Mouse (Mus musculus) midbrain, embryonic 14.5 days (tissue): Measurements from ENCODE around the gene Inha. TPM values are rescaled to one million over a fixed set of nuclear protein-coding genes. Genes with fewer than 3 reads are reported as not detected.

Source experiments
- ATAC-seq: fragments of 200-750 bp; cut with Nextera tagmentation; 2 replicates; pipeline ENCODE4 v1.8.0; 2017; ENCODE audit warnings: moderate number of reproducible peaks, moderate library complexity; ENCODE audit not compliant: low FRiP score, low TSS enrichment
- DNase-seq: peaks from one replicate; pipeline ENCODE4 v3.0.0-alpha.2; 2015
- H3K27ac ChIP-seq: fragments of 300-500 bp; sonication (generic); replicated peaks from 2 replicates; pipeline ENCODE4 v1.5.1; 2014; ENCODE audit warnings: mild to moderate bottlenecking, low read depth, low read length, moderate library complexity
- H3K27me3 ChIP-seq: fragments of 300-500 bp; sonication (generic); 2 replicates; pipeline ENCODE4 v1.6.1; 2014; ENCODE audit warnings: low read length, control low read depth, mixed read lengths; ENCODE audit not compliant: control insufficient read depth, insufficient read depth
- H3K36me3 ChIP-seq: fragments of 300-500 bp; sonication (generic); 2 replicates; pipeline ENCODE4 v1.6.1; 2014; ENCODE audit warnings: low read length, control low read depth; ENCODE audit not compliant: control insufficient read depth, insufficient read depth
- H3K4me1 ChIP-seq: fragments of 300-500 bp; sonication (generic); 2 replicates; pipeline ENCODE4 v1.6.1; 2014; ENCODE audit warnings: mild to moderate bottlenecking, antibody characterized with exemption, low read length, control low read depth; ENCODE audit not compliant: control insufficient read depth, insufficient read depth
- H3K4me2 ChIP-seq: fragments of 300-500 bp; sonication (generic); 2 replicates; pipeline ENCODE4 v1.6.1; 2014; ENCODE audit warnings: mild to moderate bottlenecking, low read length, moderate library complexity
- H3K4me3 ChIP-seq: fragments of 300-500 bp; sonication (generic); replicated peaks from 2 replicates; pipeline ENCODE4 v1.5.1; 2014; ENCODE audit warnings: low read depth, low read length
- H3K9ac ChIP-seq: fragments of 300-500 bp; sonication (generic); replicated peaks from 2 replicates; pipeline ENCODE4 v1.6.1; 2014; ENCODE audit warnings: mild to moderate bottlenecking, low read length, moderate library complexity
- H3K9me3 ChIP-seq: fragments of 300-500 bp; sonication (generic); 2 replicates; pipeline ENCODE4 v1.6.1; 2016; ENCODE audit warnings: low read length, control low read depth, mixed read lengths; ENCODE audit not compliant: control insufficient read depth
- WGBS: fragments of 180-500 bp; shearing (Covaris S2); extraction: QIAGEN DNeasy Blood & Tissue Kit; methylation state at CpG from one replicate; pipeline ENCODE4 v1.1.7; 2014; 5-methylcytosine and 5-hydroxymethylcytosine counted together
- polyA plus RNA-seq: library from polyadenylated mRNA; unstranded; fragments of >200 nt; fragmentation: Nextera tagmentation; extraction: Ambion mirVana; gene quantifications from 2 replicates; pipeline ENCODE4 v1.2.1, GENCODE M21; 2014

Gene Inha
- polyA plus RNA-seq, 1 experiment from 2014 or later: 9.3 TPM

DNA sequence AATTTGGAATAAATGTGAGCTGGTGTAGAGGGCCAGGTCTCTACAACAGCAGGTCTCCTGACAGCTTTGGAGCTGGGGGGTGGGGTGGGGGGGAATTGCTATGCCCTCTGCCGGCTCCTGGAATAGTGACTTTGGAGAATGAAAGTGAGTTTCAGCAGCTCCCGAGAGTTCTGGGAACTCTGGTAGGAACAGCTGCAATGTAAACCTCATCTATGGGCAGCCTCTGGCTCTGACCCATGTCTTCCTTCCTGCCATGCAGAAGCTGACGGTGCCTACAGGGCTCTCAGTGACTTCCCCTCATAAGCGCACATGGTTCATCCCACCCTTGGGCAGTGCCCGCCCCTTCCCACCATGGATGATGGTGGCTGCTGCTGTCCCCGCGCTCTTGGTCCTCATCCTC lies 48.8 kb downstream of the Inha start:
- ATAC-seq (no peak), DNase-seq (no peak)
- Histone ChIP-seq H3K36me3 (peaks cover 77% of the 10 kb centered on the region), H3K27me3 (no peaks in the 10 kb centered on the region), H3K9me3 (no peaks in the 10 kb centered on the region), H3K4me1 (peaks cover 6% of the 10 kb centered on the region), H3K4me2 (no peak overlapping the region), H3K27ac (no peak overlapping the region), H3K4me3 (no peak overlapping the region), H3K9ac (no peak overlapping the region)
- WGBS: 92% methylated on average over 7 of the region's 7 CpGs

DNA sequence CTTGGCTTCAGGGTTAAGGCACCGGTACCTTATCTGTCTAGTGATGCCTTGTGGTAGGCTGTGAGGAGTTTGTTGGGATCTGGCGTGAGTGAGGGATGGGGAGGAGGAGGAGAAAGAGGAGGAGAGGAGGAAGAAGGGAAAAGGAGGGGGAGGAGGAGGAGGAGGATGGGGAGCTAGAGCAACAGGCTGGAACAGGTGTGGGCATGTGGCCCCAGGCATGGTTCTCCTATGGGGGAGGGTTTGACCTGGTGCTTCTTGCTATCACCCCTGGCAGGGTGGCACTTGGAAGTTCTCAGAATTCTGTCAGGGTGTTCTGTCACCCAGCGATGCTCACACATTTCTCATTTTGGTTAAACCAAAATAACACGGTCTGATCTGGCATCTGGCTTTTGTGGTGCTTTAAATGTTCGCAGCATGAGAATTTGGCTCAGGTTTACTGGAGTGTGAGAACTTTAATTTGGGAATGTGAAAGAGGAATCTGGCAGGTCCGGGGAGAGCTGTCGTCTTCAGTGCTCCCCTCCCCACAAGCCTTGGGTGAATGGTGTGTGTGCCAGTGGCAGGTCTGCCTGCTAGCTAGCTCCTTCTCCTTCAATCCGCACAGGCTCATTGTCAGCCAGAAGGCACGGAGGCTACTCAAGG lies 49.4 kb downstream of the Inha start:
- WGBS: 88% methylated on average over 9 of the region's 9 CpGs

DNA sequence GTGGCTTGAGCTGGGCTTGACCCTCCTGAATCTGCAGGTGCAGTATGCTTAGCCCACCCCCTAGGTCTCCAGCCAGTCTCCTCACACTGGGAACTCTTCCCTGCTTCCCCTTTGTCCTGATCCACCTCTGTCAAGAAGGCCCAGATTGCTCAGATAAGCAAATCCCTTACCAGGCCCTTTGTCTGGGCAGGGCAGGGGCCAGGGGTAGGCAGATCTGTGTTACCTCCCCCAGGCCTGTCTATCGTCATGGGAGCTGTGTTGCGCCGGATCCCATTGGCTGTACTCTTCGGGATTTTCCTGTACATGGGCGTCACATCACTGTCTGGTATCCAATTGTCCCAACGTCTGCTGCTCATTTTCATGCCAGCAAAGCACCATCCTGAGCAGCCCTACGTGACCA lies 50.2 kb downstream of the Inha start:
- Histone ChIP-seq H3K27me3 (no peaks in the 10 kb centered on the region), H3K4me1 (peaks cover 6% of the 10 kb centered on the region), H3K9ac (no peak overlapping the region), H3K36me3 (peaks cover 63% of the 10 kb centered on the region), H3K4me3 (no peak overlapping the region), H3K9me3 (no peaks in the 10 kb centered on the region), H3K4me2 (no peak overlapping the region), H3K27ac (no peak overlapping the region)
- DNase-seq: no peak
- no peak for ATAC-seq
- 93% methylated on average over 7 of the region's 7 CpGs for WGBS

More for the DNA sequence above, 49.4 kb downstream of the Inha start:
- Histone ChIP-seq H3K4me3 (no peak overlapping the region), H3K9ac (no peak overlapping the region), H3K9me3 (no peaks in the 10 kb centered on the region), H3K27ac (no peak overlapping the region), H3K4me2 (no peak overlapping the region), H3K36me3 (peaks cover 71% of the 10 kb centered on the region), H3K27me3 (no peaks in the 10 kb centered on the region), H3K4me1 (peaks cover 6% of the 10 kb centered on the region)
- DNase-seq (no peak), ATAC-seq (no peak)

- Histone ChIP-seq H3K36me3 (peaks cover 47% of the 10 kb centered on the region), H3K4me2 (no peak overlapping the region), H3K4me3 (no peak overlapping the region), H3K27me3 (no peaks in the 10 kb centered on the region), H3K9me3 (peaks cover 4% of the 10 kb centered on the region; the same call in 1 of the 2 replicates), H3K9ac (no peak overlapping the region), H3K27ac (peak overlapping the region; percentile 50; the same call in 1 of the 2 replicates), H3K4me1 (peaks cover 6% of the 10 kb centered on the region)
- ATAC-seq (no peak), DNase-seq (no peak)
- 91% methylated on average over 18 of the region's 18 CpGs for WGBS
Observed at GRCm38 (mm10) chr1:75558388-75559178, 51.7 kb downstream of the Inha start.

GRCm38 (mm10) chr1:75559212-75559925 lies 52.5 kb downstream of the Inha start:
- ATAC-seq (peak; percentile 92), DNase-seq (peak; percentile 96)
- peak overlapping the region; percentile 37 for H3K4me2 ChIP-seq
- peaks cover 40% of the 10 kb centered on the region for H3K36me3 ChIP-seq
- H3K9ac ChIP-seq: no peak overlapping the region
- H3K9me3 ChIP-seq: peaks cover 4% of the 10 kb centered on the region; the same call in 1 of the 2 replicates
- no peaks in the 10 kb centered on the region for H3K27me3 ChIP-seq
- peaks cover 6% of the 10 kb centered on the region for H3K4me1 ChIP-seq
- H3K27ac ChIP-seq: peak overlapping the region; percentile 50
- WGBS: 5% methylated on average over 17 of the region's 17 CpGs
- no peak overlapping the region for H3K4me3 ChIP-seq

Other genes with a start within 250 kb of the Inha start
- gene Ptprn, start 242.6 kb upstream of the Inha start, polyA plus RNA-seq: 16.6 and 19.3 TPM in 2 replicates
- gene Resp18, start 228.7 kb upstream of the Inha start, polyA plus RNA-seq: 116 and 164 TPM in 2 replicates
- gene Dnpep, start 189.1 kb upstream of the Inha start, polyA plus RNA-seq: 146 and 152 TPM in 2 replicates
- 0.32 and 1.4 TPM in 2 replicates for gene Des, start 146.7 kb upstream of the Inha start, polyA plus RNA-seq
- 15.6 and 19.4 TPM in 2 replicates for gene Speg, start 131.8 kb upstream of the Inha start, polyA plus RNA-seq
- gene Gmppa, start 71.1 kb upstream of the Inha start, polyA plus RNA-seq: 75.7 and 75.9 TPM in 2 replicates
- 16.6 and 34.3 TPM in 2 replicates for gene Asic4, start 56.6 kb upstream of the Inha start, polyA plus RNA-seq
- 39.7 and 44.2 TPM in 2 replicates for gene Chpf, start 27.8 kb upstream of the Inha start, polyA plus RNA-seq
- gene Tmem198, start 27.5 kb upstream of the Inha start, polyA plus RNA-seq: 42.9 and 55.9 TPM in 2 replicates
- 22.0 and 24.1 TPM in 2 replicates for gene Obsl1, start 625 bp upstream of the Inha start, polyA plus RNA-seq
- gene Stk11ip, start 14.5 kb downstream of the Inha start, polyA plus RNA-seq: 15.7 and 21.0 TPM in 2 replicates
- 31.5 and 41.0 TPM in 2 replicates for gene Slc4a3, start 39.2 kb downstream of the Inha start, polyA plus RNA-seq